Mouse (Mus musculus) liver, adult (tissue): ENCODE data around the gene Akt1.

Experiments
- GATA4 ChIP-seq: IDR thresholded peaks from 2 replicates; pipeline ENCODE4 v1.6.1; 2014; ENCODE audit warnings: mild to moderate bottlenecking, low read length; ENCODE audit not compliant: insufficient replicate concordance

The Akt1 gene

DNA sequence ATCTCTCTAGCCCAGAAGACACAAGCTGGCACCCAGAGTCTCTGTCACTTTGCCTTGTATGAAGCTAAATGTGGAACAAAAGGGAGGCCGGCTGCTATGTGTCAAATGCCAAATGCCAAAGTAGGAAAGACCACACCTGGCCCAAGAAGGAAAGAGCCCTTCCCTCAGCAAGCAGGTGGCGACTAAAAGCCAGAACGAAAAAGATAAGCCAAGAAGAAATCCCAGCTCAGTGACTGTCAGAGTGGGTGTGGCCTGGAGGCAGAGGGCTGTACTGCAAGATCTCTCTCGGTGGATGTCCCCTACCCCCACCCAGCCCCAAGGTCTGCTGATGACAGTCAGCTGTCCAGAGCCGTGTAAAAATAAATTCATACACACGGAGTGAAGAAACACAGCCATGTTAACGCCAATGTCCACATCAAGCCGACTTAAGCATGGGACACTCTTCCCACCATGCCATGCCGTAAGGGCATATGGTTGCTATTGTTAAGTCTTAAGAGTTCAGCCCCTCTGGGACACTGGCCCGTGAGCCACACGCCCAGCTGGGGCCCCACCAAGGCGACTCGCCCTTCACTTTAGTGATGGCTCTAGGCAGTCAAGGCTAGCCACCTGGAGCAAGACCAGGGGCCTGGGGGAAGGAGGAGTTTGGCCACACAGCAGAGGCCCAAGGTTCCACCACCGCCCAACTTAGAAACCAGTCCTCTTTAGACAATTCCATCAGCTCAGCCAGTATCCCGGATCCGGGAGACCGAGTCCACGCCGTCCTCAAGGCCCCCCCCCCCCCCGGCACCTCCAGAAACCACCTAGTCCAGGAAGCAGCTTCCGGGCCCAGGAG lies 1.7 kb downstream of the Akt1 start:
- no peak for TF ChIP-seq GATA4

DNA sequence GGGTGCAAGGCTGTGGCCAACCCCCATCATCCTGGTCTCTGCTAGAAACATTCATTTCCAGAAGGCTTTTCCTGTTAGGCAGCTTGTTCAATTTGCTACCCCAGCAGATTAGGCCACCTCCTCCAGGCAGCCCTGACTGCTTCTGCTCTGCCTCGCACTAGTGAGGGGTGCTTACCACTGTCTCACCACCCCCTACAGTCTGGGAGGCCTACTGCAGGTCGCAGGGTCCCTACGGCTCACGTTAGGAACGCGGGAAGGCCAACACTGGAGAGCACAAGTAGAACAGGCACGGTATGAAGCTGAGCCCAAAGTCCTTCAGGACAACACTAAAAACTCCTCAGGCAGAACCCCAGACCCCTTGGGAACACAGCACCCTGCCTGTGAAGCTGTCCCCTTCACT lies 2.8 kb downstream of the Akt1 start:
- TF ChIP-seq GATA4, result no peak

DNA sequence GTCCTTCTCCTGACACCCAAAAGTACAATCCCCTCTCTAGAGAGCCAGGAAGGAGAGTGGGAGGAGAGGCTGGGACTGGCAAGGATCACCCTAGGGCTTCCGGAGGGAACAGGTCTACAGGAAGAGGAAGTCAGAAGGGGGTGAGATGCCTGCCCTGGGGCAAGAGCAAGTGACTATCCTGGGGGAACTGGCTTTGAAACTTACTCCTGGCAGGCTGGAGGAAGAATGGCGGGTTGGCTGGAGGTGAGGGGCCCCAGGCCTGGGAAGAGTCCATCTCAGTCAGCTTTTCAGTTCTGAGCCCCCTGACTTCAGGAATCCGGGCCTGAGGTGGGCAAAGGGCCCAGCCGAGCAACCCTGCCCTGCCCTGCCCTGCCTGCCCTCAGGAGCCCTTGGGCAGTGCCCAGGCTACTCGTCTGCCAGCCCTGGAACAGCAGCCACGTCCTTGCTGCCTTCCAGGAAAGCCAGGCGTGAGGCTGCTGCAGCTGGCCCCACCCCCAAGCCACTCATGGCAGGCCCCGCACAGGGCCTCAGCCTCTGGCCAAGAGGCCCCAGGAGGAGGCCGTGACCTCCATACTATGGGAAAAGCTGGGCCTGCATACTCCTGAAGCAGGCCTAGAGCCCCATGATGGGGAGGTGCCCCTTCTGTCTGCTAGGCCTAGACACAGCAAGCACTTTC lies 3.8 kb downstream of the Akt1 start:
- TF ChIP-seq GATA4, result no peak

DNA sequence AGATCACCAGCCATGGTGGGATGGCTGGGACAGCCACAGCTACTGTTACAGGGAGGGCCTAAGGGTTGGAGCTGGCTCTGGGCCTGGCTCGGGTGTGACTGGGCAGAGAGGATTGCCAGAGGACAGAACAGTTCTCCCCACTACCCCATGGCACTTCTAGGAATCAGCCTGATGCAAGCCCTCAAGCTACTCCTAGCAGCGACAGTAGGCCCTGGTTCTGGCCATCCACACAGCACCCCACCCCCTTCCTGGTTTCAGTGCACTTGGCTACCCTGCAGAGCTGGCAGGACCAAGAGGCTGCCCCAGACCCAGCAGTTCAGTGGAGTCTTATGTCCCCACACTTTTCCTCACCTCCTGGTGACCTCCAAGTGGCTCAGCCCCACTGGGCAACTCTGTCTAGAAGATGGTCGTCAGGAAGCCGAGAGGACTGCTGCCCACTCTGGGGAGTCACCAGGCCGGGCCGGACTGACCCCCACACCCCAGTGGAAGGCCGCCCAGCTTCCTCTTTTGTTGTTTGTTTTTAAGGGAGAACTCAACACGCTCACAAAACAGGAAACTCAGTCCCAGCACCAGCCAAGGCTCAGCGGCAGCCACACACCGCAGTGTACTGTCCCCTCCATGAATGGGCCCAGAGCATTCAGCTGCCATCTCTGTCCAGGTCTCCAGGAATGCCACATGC lies 6.9 kb downstream of the Akt1 start:
- TF ChIP-seq GATA4, result no peak

DNA sequence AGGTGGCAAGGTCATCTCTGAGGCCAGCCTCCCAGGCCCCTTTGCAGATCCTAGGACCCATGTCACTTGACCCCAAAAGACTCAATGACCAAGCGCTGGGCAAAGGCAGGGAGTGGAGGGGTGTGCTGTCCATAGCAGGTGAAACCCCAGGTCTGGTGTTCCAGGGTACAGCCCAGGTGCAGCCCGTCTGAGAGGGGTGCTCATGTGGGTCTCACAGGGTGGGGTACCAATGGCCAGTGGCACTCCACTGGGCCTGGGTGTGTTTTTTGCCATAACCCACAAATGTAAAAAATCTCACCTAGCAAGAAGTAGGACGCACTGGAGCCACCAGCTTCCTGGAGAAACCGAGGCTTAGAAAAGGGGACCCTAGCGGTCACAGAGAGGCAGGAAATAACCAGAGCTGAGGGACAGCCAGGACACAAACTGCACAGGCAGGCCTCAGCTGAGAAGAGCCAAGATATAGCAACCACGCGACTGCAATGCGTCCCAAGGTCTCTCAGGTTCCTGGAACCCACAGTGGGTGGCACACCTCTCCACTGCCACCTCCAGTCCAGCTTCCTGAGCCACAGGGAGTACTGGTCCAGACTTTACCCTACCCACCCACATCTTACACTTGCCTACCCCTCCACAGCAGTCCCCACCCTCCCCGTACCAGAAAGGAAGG lies 8.7 kb downstream of the Akt1 start:
- TF ChIP-seq GATA4, result no peak

DNA sequence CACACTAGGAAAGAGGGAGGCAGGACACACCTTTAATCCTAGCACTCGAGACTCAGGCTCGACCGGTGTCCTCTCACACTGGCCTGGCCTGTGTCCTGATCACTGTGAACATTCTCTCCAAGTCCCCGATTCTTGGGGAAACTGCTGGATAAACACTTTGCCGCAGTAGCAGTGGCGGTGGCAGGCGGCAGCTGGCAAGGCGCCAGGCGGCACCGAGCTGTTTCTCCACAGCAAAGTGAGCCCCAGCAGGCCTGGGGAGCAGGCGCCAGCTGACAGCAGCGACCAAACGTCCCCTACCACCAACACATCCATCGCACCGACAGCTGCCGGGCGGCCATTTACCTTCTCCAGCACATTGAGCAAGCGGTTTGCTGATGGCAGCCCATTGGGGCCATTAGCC lies 9.2 kb downstream of the Akt1 start:
- no peak for TF ChIP-seq GATA4

DNA sequence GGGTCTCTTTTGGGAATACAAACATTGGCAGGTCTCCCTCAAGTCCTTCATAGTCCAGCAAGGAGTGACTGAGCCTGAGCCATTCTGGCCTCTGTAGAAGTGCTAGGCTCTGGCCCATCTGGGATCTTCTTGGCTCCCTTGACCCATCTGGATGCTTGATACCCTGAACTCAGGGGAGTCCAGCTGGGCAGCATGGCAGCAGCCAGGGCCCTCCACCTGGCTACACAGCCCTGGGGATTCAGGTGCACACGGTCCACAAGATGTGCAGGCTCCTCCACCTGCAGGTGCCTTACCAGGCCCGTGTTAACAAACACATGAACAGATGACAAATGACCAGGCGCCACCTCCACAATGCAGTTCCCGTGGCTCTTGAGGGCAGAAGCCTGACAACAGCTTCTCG lies 10.0 kb downstream of the Akt1 start:
- no peak for TF ChIP-seq GATA4

DNA sequence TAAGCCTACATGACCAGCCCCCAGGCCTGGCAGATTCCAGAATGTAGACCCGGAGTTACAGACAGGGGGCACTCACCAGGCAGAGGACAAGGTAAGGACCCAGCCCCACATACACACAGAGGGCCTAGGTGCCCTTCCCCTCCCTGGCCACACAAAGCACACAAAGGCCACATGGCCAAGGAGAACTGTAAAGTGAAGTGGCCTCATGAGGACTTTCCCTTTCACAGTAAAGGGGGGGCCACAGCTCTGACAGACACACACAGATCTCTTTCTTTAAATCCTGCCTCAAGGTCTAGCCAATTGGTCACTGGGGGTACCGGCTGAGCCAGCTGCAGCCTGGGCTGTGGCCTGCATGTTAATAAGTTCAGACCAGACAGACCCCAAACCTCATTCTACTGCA lies 10.6 kb downstream of the Akt1 start:
- no peak for TF ChIP-seq GATA4

DNA sequence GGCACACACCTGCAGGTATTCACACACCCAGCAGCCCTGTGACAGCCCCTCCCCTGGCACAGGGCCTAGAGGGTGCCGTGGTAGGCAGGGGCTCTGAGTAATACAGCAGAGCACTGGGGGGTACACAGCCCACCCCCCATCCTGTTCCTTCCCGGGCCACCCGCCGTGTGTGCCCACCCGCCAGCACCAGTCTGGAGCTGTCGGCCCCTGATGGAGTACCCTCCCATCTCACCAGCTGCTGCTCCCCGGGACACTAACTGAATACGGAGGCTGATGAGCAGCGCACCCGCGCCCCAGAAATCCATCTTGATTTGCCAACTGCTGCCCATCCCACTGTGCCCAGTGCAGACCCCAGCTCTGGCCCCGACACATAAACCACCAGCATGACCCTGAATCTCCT lies 11.0 kb downstream of the Akt1 start:
- TF ChIP-seq GATA4, result no peak

DNA sequence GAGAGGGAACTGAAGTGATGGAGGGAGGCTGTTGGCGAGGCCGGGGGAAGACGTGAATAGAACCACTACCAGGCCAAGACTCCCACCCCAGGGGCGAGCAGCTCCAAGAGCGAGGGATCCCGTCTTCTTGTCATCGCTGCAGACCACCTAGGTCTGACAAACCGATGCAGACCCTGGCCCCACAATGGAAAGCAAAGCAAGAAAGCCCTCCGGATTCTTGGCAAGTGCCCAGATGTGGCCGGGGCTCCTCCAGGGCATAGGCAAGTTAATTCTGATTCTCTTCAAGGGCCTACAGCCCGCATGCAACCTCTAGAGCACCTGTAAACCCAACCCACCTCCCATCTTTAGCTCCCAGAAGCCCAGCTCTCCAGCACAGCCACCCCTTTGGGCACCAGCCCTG lies 11.4 kb downstream of the Akt1 start:
- TF ChIP-seq GATA4, result no peak

DNA sequence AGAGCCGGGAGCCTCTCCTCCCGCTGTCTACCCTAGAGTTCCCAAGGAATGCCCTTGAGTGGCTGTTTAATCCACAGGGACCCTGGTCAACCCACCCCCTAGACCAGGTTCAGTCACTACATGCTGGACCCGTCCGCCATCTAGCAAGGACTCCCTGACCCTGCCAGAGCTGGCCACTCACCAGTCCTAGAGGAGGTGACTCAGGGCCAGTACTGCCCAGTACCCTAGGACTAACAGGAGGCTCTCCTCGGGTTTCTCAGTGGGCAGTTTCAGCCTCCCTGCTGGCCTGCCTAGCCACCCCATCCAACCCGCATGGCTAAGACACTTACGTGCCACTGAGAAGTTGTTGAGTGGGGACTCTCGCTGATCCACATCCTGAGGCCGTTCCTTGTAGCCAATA lies 12.8 kb downstream of the Akt1 start:
- no peak for TF ChIP-seq GATA4

DNA sequence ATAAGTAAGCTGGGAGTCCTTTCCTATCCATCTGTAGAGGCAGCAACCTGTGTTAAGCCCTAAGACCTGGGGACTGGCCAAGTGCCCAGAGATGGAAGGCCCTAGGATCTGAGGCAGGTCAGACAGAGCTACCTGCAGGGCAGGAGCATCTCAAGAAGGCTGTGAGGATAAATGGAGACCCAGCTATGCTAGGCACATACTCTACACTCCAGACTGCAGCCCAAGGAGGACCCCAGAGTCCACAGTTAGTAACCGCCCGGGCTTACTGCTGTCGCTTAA lies 13.4 kb downstream of the Akt1 start:
- no peak for TF ChIP-seq GATA4

DNA sequence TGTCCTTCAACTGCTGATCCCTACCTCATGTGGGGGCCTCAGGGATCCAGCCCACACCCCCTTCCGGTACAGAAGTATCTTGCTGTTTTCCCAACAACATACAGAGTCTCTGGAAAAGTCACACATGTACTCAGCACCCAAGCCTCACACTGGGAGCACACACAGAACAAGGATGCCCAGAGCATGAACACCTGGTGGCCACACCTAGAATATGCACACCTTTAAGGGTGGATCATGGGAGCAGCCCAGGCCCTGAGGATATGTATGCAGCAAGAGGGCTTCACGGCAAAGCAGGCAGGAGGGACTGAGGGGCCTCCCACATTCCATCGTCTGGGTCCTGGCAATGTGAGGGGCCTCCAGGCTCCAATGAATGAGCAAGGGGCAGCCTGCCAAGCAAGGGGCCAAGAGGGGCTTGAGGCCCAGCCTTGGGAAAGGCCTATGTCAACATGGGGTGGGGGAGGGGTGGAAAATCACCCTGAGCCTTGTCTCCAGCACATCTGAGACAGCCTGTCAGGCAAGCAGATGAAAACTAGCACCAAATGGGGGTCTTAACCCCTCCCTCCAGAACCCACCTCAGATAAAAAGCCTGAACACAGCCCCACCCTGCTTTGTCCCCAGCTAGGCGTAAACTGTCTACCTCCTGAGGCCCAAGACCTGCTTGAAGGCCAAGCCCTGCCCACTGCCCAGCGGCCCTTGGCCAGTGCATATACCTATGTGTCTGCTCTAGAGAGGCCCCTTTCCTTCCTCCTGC lies 13.9 kb downstream of the Akt1 start:
- TF ChIP-seq GATA4, result no peak

DNA sequence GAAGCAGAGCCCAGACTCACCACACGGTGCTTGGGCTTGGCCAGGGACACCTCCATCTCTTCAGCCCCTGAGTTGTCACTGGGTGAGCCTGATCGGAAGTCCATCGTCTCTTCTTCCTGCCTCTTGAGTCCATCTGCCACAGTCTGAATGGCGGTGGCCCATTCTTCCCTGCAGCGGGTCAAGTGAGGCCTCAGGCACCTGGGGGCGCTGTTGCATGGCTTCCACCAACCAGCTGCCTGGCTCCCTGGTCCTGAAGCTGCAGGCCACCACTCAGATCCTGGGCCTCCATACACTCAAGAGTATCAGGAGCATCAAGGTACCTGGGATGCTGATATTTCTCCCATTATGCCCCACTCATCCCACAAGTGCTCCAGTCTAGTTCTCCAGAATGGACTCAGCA lies 15.6 kb downstream of the Akt1 start:
- TF ChIP-seq GATA4, result no peak

DNA sequence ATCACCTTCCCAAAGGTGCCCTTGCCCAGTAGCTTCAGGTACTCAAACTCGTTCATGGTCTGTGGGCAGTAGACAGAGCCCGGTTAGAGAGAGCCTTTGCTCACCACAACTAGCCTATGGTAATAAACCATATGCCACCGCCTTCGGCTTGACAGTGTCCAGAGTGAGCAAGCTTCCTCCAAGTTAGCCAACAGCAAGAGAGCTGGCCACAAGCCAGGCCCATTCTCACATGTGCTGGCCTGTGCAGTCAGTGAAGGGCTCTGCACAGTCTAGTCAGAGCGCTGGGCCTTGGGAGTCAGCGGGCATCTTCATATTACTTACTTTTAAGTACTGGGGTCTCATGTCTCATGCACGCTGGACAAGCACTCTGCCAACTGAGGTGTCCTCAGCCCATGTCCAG lies 16.1 kb downstream of the Akt1 start:
- no peak for TF ChIP-seq GATA4

DNA sequence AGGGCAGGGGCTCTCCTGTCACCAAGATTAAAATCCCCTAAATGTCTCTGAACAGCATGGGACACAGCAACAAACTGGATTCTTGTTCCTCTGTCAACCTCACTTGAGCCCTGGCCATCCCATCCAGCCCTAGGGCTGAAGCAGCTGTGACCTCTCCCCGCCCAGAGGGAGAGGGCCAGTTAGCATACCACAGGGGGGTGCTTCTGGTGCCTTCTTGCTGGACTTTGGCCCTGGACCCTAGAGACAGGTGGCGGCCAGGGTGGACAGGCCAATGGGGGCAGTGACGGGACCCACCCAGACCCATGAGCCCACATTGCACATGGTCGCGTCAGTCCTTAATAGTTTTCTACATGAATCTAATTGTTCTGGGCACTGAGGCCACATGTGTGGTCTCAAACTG lies 20.6 kb downstream of the Akt1 start:
- TF ChIP-seq GATA4, result no peak
